ENCODE assay signal across 21 mouse cellular contexts in the genomic region with DNA sequence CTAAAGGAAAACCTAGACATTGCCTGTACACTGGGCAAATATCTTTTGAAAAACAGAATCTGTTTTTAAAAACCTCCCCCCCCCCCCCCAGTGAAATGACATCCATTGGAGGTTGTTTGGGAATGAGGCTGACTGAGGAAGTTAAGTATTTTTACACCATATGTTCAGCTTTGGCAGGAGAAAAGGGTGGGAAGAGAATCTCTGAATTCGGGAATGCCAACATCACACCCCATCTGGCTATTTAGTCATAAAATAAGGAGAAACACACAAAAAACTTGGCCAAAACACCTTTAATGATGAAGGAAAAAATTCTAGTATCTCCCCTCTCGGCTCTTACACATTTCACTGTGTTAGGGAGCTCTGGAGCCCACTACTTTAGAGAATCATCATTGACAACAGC. TPM values are rescaled to one million over a fixed set of nuclear protein-coding genes. Genes with fewer than 3 reads are reported as not detected.
DNase-seq lines count a peak whose midpoint lies in the region; ATAC-seq and TF ChIP-seq lines count a peak whose summit lies in the region.
"Had no signal": no experiment of that assay in that cellular context is flagged by ENCODE, and none has a peak within 500 bp of the region (broad histone marks: within the 10 kb centered on the region; RNA-seq: fewer than 3 reads in every experiment).

No protein-coding gene starts in this region.

- no peak for DNase-seq in lung, embryonic 14.5 days
- DNase-seq in lung, postnatal 4 days, result no peak
- no peak for DNase-seq in hindbrain, postnatal 0 days (ENCODE audit: low spot score)
- DNase-seq in telencephalon, adult 2 months (ENCODE audit: low read depth, low spot score), result peak; percentile 86
- no peak for DNase-seq in cerebellum, adult 9-10 months
- DNase-seq: adrenal gland, postnatal 10 days; gastrocnemius, postnatal 10 days; heart, postnatal 14 days; lung, adult 18-20 months; thymus, adult 18-20 months had no signal

- H3K4me1 ChIP-seq in lung, embryonic 14.5 days (ENCODE audit: insufficient read depth), result peaks cover 4% of the 10 kb centered on the region; the same call in 1 of the 2 replicates
- H3K4me1 ChIP-seq in forebrain, embryonic 15.5 days, result peaks cover 53% of the 10 kb centered on the region
- peaks cover 24% of the 10 kb centered on the region for H3K4me1 ChIP-seq in hindbrain, postnatal 0 days (ENCODE audit: insufficient read depth, low read length)

- H3K9ac ChIP-seq in lung, embryonic 14.5 days, result no peak overlapping the region
- H3K9ac ChIP-seq in forebrain, embryonic 15.5 days (replicated peaks), result no peak overlapping the region
- H3K9ac ChIP-seq in hindbrain, postnatal 0 days (replicated peaks; ENCODE audit: low read length), result no peak overlapping the region
- H3K9ac ChIP-seq: embryonic facial prominence, embryonic 13.5 days had no signal

- no peak overlapping the region for H3K4me3 ChIP-seq in lung, embryonic 14.5 days (ENCODE audit: low read depth, low read length)
- no peak overlapping the region for H3K4me3 ChIP-seq in forebrain, embryonic 15.5 days
- H3K4me3 ChIP-seq in hindbrain, postnatal 0 days (ENCODE audit: low read length), result no peak overlapping the region
- H3K4me3 ChIP-seq: embryonic facial prominence, embryonic 13.5 days had no signal

- peaks cover 45% of the 10 kb centered on the region for H3K36me3 ChIP-seq in lung, embryonic 14.5 days (ENCODE audit: insufficient read depth)
- peaks cover 28% of the 10 kb centered on the region for H3K36me3 ChIP-seq in forebrain, embryonic 15.5 days
- H3K36me3 ChIP-seq in hindbrain, postnatal 0 days (ENCODE audit: insufficient read depth, low read length), result peaks cover 30% of the 10 kb centered on the region

- no peaks in the 10 kb centered on the region for H3K27me3 ChIP-seq in lung, embryonic 14.5 days (ENCODE audit: insufficient read depth, low read length)
- H3K27me3 ChIP-seq in forebrain, embryonic 15.5 days, result no peaks in the 10 kb centered on the region
- no peaks in the 10 kb centered on the region for H3K27me3 ChIP-seq in hindbrain, postnatal 0 days (ENCODE audit: insufficient read depth, low read length)
- H3K27me3 ChIP-seq: embryonic facial prominence, embryonic 13.5 days had no signal

- 0 out of 2 replicates have a peak overlapping the region, but pooled peaks have one; percentile 22 for H3K4me2 ChIP-seq in lung, embryonic 14.5 days
- no peak overlapping the region for H3K4me2 ChIP-seq in forebrain, embryonic 15.5 days (replicated peaks)
- H3K4me2 ChIP-seq in hindbrain, postnatal 0 days (ENCODE audit: low read depth, low read length), result peak overlapping the region; percentile 33; the same call in 1 of the 2 replicates
- H3K4me2 ChIP-seq: embryonic facial prominence, embryonic 13.5 days had no signal

- H3K9me3 ChIP-seq in lung, embryonic 14.5 days (ENCODE audit: low read depth, low read length), result no peaks in the 10 kb centered on the region
- no peaks in the 10 kb centered on the region for H3K9me3 ChIP-seq in forebrain, embryonic 15.5 days
- H3K9me3 ChIP-seq in hindbrain, postnatal 0 days (ENCODE audit: low read length), result no peaks in the 10 kb centered on the region
- H3K9me3 ChIP-seq: embryonic facial prominence, embryonic 13.5 days had no signal

- WGBS in lung, embryonic 14.5 days, result 90% methylated on average over 2 of the region's 2 CpGs
- 48% methylated on average over 2 of the region's 2 CpGs for WGBS in forebrain, embryonic 15.5 days
- WGBS in hindbrain, postnatal 0 days, result 85% methylated on average over 2 of the region's 2 CpGs

- TF ChIP-seq CTCF in lung, embryonic 14.5 days (IDR thresholded peaks at IDR 0.05; ENCODE audit: low read depth), result no peak
- no peak for TF ChIP-seq CTCF in hindbrain, postnatal 0 days (IDR thresholded peaks at IDR 0.05; ENCODE audit: low read depth)

- ATAC-seq in lung, embryonic 14.5 days (ENCODE audit: insufficient read depth), result no peak
- ATAC-seq in forebrain, embryonic 15.5 days (replicated peaks), result 0 out of 2 replicates have a peak, but pooled peaks have one; percentile 26
- no peak for ATAC-seq in hindbrain, postnatal 0 days
- no peak for ATAC-seq in megakaryocyte progenitor cell, adult 5-6 weeks (replicated peaks; ENCODE audit: poor library complexity)
- ATAC-seq: intestine, embryonic 16.5 days had no signal

- H3K27ac ChIP-seq in lung, embryonic 14.5 days (ENCODE audit: low read depth), result no peak overlapping the region
- no peak overlapping the region for H3K27ac ChIP-seq in forebrain, embryonic 15.5 days (replicated peaks)
- H3K27ac ChIP-seq in hindbrain, postnatal 0 days, result no peak overlapping the region
- H3K27ac ChIP-seq: embryonic facial prominence, embryonic 13.5 days; kidney, postnatal 0 days; macrophage had no signal

RNA-seq across cellular contexts. Expression of a gene that starts 6.0 kb away (rescaled TPM):
- 40.9 and 46.6 TPM in 2 replicates for polyA plus RNA-seq in lung, embryonic 14.5 days (2014; fragmentation: Nextera tagmentation; extraction: Ambion mirVana)
- polyA plus RNA-seq in forebrain, embryonic 15.5 days (2015; fragmentation: Nextera tagmentation; extraction: Ambion mirVana), result 51.4 and 57.1 TPM in 2 replicates
- total RNA-seq in hindbrain, postnatal 0 days (2014; rRNA removed), result 19.9 and 22.5 TPM in 2 replicates
- 23.2 and 23.6 TPM in 2 replicates for polyA plus RNA-seq in hindbrain, postnatal 0 days (2015; fragmentation: Nextera tagmentation; extraction: Ambion mirVana)
- total RNA-seq in megakaryocyte progenitor cell, adult 5-6 weeks (2015), result 49.6 and 50.3 TPM in 2 replicates
- total RNA-seq in megakaryocyte progenitor cell, adult 5-6 weeks (2017), result 40.3 and 40.8 TPM in 2 replicates

RNA-seq across cellular contexts. Expression of a gene that starts 17.7 kb away (rescaled TPM):
- polyA plus RNA-seq in lung, embryonic 14.5 days (2014; fragmentation: Nextera tagmentation; extraction: Ambion mirVana), result 20.8 and 22.9 TPM in 2 replicates
- 29.6 and 31.7 TPM in 2 replicates for polyA plus RNA-seq in forebrain, embryonic 15.5 days (2015; fragmentation: Nextera tagmentation; extraction: Ambion mirVana)
- total RNA-seq in hindbrain, postnatal 0 days (2014; rRNA removed), result 96.4 and 105 TPM in 2 replicates
- polyA plus RNA-seq in hindbrain, postnatal 0 days (2015; fragmentation: Nextera tagmentation; extraction: Ambion mirVana), result 30.4 and 31.3 TPM in 2 replicates
- total RNA-seq in megakaryocyte progenitor cell, adult 5-6 weeks (2015), result 0.07 and 0.62 TPM in 2 replicates
- total RNA-seq in megakaryocyte progenitor cell, adult 5-6 weeks (2017), result 0.42 and 0.88 TPM in 2 replicates

RNA-seq across cellular contexts. Expression of a gene that starts 31.6 kb away (rescaled TPM):
- polyA plus RNA-seq in lung, embryonic 14.5 days (2014; fragmentation: Nextera tagmentation; extraction: Ambion mirVana), result 18.6 and 19.8 TPM in 2 replicates
- 44.4 and 44.8 TPM in 2 replicates for polyA plus RNA-seq in forebrain, embryonic 15.5 days (2015; fragmentation: Nextera tagmentation; extraction: Ambion mirVana)
- 43.9 and 45.5 TPM in 2 replicates for total RNA-seq in hindbrain, postnatal 0 days (2014; rRNA removed)
- 38.8 and 48.5 TPM in 2 replicates for polyA plus RNA-seq in hindbrain, postnatal 0 days (2015; fragmentation: Nextera tagmentation; extraction: Ambion mirVana)
- 6.5 and 8.1 TPM in 2 replicates for total RNA-seq in megakaryocyte progenitor cell, adult 5-6 weeks (2015)
- total RNA-seq in megakaryocyte progenitor cell, adult 5-6 weeks (2017), result 3.7 and 5.0 TPM in 2 replicates

RNA-seq across cellular contexts. Expression of a gene that starts 32.0 kb away (rescaled TPM):
- polyA plus RNA-seq in lung, embryonic 14.5 days (2014; fragmentation: Nextera tagmentation; extraction: Ambion mirVana), result 41.1 and 47.1 TPM in 2 replicates
- 59.5 and 62.9 TPM in 2 replicates for polyA plus RNA-seq in forebrain, embryonic 15.5 days (2015; fragmentation: Nextera tagmentation; extraction: Ambion mirVana)
- total RNA-seq in hindbrain, postnatal 0 days (2014; rRNA removed), result 61.0 and 62.1 TPM in 2 replicates
- polyA plus RNA-seq in hindbrain, postnatal 0 days (2015; fragmentation: Nextera tagmentation; extraction: Ambion mirVana), result 41.9 and 45.6 TPM in 2 replicates
- total RNA-seq in megakaryocyte progenitor cell, adult 5-6 weeks (2015), result 34.0 and 35.8 TPM in 2 replicates
- total RNA-seq in megakaryocyte progenitor cell, adult 5-6 weeks (2017), result 41.2 and 43.0 TPM in 2 replicates

RNA-seq across cellular contexts. Expression of a gene that starts 45.3 kb away (rescaled TPM):
- not detected in 2 replicates for polyA plus RNA-seq in lung, embryonic 14.5 days (2014; fragmentation: Nextera tagmentation; extraction: Ambion mirVana)
- not detected in 2 replicates for polyA plus RNA-seq in forebrain, embryonic 15.5 days (2015; fragmentation: Nextera tagmentation; extraction: Ambion mirVana)
- not detected in 2 replicates for total RNA-seq in hindbrain, postnatal 0 days (2014; rRNA removed)
- not detected in 2 replicates for polyA plus RNA-seq in hindbrain, postnatal 0 days (2015; fragmentation: Nextera tagmentation; extraction: Ambion mirVana)
- total RNA-seq in megakaryocyte progenitor cell, adult 5-6 weeks (2015), result not detected in 2 replicates
- not detected in 2 replicates for total RNA-seq in megakaryocyte progenitor cell, adult 5-6 weeks (2017)
- total RNA-seq: adrenal gland, postnatal 10 days; common myeloid progenitor, adult 5-6 weeks; ES-E14; gastrocnemius, postnatal 10 days; heart, adult 8-10 months; heart, postnatal 14 days; left cerebral cortex, postnatal 14 days had no signal
- polyA plus RNA-seq: embryonic facial prominence, embryonic 13.5 days; intestine, embryonic 16.5 days; kidney, postnatal 0 days; macrophage; urinary bladder, adult 2 months had no signal
